Mouse (Mus musculus): ENCODE results near the gene Slc16a3.

Slc16a3 gene

GRCm38 (mm10) chr11:120948861-120949851 is 876 bp downstream of the Slc16a3 start:
- peak; percentile 89 for DNase-seq

DNA sequence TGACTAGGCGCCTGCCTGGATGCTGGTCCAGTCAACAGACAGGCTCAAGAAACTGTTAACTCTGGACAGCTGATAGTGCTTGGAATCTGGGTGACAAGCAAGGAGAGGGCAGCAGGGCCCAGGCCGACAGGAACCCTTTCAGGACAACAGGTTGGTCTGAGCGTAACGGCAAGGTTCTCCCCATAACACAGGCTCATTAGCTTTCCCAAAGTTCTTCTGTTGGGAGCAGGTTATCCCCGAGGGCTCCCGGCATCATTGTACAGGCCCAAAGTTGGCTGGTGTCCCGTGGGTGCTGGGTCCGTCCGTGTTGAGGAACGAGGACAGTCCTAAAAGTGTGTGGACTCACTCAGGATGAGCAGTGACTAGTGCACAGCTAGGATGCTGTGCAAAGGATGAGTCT is 1.6 kb downstream of the Slc16a3 start:
- DNase-seq = peak; percentile 18

- peak; percentile 98 for DNase-seq
Measured at GRCm38 (mm10) chr11:120950281-120951202, 2.3 kb downstream of the Slc16a3 start.

- no peak for DNase-seq
Measured at GRCm38 (mm10) chr11:120951237-120951636, 3.0 kb downstream of the Slc16a3 start.

- no peak for DNase-seq
Measured at GRCm38 (mm10) chr11:120951731-120952730, 3.8 kb downstream of the Slc16a3 start.

GRCm38 (mm10) chr11:120954936-120955335 is 6.7 kb downstream of the Slc16a3 start:
- DNase-seq = no peak

DNA sequence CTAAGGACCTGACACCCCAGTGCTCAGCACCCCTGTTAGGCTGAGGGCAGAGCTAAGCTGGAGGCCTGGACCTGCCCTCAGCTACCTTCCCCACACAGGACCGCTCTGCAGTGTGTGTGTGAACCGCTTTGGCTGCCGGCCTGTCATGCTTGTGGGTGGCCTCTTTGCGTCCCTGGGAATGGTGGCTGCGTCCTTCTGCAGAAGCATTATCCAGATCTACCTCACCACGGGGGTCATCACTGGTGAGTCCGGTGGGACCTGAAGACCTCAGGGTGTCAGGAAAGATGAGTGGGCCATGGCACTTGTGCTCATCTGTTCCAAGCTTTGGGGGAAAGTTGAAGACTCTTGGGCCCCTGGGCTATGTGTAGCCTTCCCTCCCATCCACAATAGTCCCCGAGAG is 7.4 kb downstream of the Slc16a3 start:
- no peak for DNase-seq

DNA sequence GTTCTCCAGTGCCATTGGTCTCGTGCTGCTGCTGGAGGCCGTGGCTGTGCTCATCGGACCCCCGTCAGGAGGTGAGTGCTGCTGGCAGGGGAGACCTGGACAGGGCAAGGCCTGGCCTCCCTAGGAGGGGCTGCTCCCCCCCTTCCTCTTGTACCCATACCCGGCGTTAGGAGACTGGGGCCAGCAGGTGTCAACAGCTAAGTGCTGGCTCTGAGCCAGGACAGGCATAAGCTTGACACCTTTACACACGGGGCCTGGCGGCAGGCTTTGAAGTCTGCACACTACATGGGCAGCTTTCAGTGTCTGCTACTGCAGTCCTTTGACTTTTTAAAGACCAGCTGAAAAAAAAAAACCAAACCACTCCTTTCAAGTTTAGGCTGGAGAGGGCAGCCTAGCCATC is 8.8 kb downstream of the Slc16a3 start:
- no peak for DNase-seq

- DNase-seq = no peak
Measured at GRCm38 (mm10) chr11:120957731-120958257, 9.5 kb downstream of the Slc16a3 start.

- DNase-seq = no peak
Measured at GRCm38 (mm10) chr11:120959066-120959465, 10.8 kb downstream of the Slc16a3 start.

- no peak for DNase-seq
Measured at GRCm38 (mm10) chr11:120959564-120959963, 11.3 kb downstream of the Slc16a3 start.

GRCm38 (mm10) chr11:120960248-120960647 is 12.0 kb downstream of the Slc16a3 start:
- no peak for DNase-seq

DNA sequence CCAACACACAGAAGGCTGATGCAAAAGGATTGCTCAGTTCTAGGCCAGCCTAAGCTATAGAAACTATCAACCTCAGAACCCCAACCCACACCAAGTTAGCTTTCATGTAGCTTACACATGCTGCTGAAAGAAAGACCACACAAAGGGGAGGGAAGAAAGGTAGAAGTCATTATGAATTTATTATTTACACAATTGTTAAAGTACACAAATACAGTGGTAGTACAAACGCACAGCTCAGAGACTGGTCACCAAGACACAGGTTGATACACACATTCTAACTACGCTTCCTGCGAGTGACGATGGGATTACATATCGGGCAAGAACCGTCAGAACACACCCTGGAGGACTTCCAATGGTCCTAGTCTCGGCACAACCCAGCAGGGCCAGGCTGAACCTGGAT is 13.3 kb downstream of the Slc16a3 start:
- DNase-seq = no peak

- no peak for DNase-seq
Measured at GRCm38 (mm10) chr11:120962050-120962771, 13.9 kb downstream of the Slc16a3 start.

GRCm38 (mm10) chr11:120962909-120963308 is 14.6 kb downstream of the Slc16a3 start:
- DNase-seq = no peak

DNA sequence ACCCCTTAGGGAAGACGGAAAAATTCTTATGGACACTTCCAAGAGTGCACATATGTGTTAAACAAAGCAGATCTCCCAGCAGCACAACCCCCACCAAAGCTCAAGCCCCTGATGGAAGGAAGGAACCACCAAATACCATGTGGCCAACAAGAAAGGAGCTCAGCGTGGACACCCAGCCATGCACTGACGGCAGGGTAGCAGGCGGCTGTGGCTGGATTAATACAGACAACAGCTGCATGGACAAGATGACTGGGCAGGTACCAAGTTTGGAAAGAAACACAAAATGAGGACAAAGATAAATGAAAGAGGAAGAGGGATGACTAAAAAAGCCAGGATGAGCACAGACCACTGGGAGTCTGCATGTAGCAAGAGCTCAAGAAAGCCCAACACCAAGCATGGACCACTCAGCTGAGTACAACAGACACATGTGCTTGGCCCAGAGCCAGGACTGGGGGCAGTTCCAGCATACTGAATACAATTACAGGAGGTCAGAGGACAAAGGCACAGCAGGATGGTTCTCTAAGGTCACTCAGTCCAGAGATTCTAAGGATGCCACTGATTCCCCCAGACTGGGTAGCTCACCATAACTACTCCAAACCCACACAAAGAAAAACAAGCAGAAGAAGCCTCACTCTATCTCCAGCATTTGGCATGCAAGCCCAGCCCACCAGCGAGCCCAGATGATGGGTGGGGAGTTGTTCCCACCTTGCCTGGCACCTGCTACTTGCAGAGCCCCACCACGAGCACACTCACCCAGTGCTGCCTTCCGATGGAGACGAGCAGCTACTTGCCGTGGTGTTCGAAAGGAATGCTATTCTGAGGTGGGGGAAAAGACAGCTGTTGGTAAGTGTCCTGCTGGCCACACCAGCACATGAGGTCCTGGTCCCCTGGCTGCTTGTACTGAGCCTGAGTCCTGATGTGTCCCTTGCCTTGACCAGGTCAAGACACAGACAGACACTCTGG is 16.2 kb downstream of the Slc16a3 start:
- DNase-seq = no peak

- DNase-seq = no peak
Measured at GRCm38 (mm10) chr11:120965587-120965986, 17.3 kb downstream of the Slc16a3 start.

- no peak for DNase-seq
Measured at GRCm38 (mm10) chr11:120969742-120970141, 21.5 kb downstream of the Slc16a3 start.

DNA sequence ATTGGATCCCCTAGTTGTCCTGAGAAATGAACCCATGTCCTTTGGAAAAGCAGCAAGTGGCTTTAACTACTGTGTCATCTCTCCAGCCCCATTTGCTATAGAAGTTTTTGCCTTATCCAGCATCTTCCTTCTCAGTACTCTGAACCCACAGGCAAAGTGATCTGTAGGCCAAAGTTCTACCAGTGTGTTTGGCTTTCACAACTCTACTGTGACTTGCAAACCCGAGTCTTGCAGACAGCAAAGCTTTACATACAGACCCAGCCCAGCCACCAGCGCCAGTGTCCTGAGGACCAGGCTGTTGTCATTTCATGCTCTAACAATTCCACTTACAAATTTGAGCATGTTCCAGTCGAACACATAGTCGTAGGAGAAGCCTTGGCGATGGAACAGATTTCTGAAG is 23.0 kb downstream of the Slc16a3 start:
- DNase-seq = no peak

DNA sequence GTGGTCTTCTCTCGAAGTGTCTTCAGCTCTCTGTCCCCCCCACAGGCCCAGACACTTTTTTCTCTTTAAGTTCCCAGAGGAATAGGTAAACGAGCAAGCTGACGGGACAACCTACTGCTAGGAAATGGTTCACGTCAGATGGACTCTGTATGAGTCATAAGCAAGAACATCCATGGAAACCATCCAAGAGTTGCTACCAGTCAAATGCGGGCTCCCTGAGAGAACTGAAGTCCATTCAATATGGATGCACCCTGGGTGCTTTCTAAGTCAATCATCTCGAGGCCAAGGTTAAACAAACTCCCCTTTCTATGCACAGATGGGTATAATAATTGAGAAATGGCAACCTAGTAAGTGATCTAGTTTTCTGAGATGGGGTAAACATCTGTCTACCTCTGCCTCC is 25.0 kb downstream of the Slc16a3 start:
- no peak for DNase-seq
